Mouse (Mus musculus): ENCODE data around the gene Kctd5. TPM values are rescaled to one million over a fixed set of nuclear protein-coding genes. Genes with fewer than 3 reads are reported as not detected.
A peak's percentile ranks its signal among the peaks of the same experiment; 100 is the strongest.

Kctd5 gene
- total RNA-seq, 2 experiments from 2014 or later: 25.4 to 26.0 TPM

DNA sequence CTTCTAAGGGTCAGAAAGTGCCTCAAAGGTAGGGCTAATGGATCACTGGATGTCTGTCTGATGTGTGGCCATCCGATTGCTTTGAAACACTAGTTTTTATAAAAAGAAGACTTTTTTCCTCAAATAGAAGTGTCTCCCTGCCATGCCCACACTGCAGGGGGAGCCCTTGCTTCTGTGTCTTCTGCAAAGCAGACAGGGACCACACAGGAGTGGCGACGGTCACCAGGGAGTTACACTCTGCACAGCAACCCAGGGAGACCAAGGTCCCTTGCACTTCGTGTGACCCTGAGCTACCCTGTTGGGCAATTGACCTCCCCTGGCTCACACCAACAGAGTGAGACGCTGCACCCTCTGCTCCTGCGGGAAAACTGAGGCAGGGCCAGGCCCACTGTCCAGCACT is 36.3 kb downstream of the Kctd5 start:
- DNase-seq: no peak

DNA sequence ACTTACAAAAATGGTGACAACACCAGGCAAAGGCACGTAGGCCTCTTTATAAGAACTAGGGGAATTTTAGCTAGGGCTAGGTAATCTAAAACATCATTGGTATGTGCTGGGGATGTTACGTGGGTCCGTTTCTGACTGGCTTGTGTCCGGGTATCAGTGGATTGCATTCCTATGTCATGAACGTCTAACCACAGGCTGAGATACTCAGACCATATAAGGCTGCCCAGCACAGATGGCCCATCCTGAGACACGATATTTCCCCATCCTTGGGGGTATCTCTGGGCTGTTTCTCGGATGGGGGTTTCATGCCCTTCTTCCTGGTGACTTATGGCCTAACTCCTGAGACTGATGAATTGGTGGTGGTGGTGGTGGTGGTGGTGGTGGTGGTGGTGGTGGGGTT is 38.2 kb downstream of the Kctd5 start:
- DNase-seq: no peak

DNA sequence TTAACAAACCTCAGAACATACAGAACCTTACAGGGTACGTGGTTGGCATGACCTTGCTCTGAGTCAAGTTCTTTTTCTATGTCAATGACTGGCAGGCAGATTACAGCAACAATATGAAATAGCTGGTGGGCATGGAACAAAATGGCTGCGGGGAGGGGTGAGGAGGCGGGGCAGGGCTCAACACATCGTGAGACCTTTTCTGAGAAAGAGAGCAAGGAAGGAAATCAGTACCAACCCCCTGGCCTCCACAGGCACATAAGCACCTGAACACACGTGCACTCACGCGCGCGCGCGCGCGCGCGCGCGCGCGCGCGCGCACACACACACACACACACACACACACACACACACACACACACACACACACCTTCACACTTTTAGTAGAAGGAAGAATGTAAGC is 42.7 kb downstream of the Kctd5 start:
- no peak for DNase-seq

DNA sequence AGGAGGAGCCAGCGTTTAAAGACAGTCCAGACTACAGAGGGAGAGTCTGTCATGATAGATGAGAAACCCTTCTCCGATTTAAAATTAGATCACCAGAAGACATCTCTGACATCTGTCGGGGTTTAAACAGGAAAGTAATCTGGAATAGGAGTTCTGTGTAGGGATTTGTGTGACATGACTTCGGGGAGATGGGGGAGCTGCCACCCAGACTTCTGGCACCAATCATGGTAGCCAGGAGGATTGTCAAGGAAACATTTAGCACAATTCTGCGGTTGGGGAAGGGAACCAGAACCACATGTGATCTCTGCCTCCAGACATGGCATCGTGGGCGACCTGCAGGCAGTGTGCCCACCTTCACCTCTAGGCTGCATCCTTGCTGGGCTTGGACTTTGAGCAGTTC is 43.8 kb downstream of the Kctd5 start:
- no peak for DNase-seq

DNA sequence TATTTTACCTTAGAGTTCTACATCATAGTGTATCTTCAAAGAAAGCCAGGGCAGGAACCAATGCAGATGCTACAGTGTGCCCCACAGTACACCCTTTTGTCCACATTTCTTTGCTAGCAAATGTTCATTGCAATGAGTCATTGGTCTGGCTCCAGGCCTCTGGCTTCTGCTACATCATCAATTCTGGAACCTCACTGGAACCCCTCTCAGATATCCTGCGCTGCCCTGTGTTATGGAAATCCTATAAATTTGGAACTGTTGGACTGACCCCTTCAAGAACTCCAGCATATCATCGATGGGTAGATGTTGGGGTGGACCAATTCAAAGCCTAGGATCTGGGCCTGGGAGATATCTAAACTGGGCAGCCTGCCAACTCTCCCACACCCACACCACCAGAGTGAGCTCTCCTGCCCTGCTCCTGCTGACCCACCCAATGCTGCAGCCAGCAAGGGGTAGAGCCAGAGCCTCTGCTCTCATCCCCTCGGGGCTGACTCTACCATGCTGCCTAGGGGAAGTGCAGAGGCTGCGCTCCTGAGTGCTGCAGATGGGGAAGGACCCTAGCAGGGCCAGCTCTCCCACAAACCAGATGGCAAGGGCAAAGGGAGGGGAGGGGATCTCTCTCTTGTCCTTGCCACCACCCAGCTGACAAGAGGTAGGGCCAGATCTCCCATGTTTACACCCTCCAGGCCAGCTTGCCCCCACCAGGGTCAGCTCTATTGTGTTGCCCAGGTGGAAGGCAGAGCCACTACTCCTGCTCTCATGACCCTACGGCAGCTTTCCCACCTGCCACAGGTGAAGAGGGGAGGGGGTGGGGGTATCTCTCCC is 51.7 kb downstream of the Kctd5 start:
- DNase-seq: peak; percentile 28

DNA sequence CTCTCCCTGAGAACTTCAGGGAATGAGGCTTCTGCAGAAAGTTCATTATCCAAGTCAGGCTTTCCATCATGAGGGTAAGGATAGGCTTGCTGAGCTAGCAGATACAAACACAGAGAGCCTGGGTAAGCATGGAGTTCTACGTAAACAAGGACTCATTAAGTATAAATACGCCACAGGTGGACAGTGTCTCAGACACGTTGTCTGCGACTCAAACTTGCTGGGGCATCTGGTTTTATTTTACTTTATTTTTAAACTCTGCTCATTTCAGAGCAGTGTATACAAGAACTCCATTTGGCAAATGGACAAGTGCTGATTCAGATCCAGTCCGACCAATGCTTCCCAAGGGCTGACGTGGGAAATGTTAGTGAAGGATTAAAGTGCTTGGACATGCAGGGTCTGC is 52.6 kb downstream of the Kctd5 start:
- no peak for DNase-seq

DNA sequence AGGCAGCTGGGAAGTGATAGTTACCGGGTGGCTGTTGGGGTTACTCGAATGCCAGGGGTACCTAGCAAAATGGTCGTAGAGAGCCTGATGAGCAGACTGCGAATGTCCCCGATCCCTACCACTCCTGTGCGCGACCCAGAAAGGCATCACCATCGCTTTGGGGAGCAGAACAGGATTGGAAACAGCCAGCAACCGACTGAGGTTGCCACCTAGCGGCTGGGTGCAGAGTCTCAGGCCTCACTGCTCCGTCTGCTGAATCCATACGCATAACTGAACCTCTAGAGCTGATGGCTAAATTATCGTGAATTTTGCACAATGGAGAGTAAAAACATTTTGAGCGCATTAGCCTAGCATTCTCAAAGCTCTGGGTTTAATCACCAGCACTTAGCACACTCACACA is 57.6 kb downstream of the Kctd5 start:
- peak; percentile 34 for DNase-seq

DNA sequence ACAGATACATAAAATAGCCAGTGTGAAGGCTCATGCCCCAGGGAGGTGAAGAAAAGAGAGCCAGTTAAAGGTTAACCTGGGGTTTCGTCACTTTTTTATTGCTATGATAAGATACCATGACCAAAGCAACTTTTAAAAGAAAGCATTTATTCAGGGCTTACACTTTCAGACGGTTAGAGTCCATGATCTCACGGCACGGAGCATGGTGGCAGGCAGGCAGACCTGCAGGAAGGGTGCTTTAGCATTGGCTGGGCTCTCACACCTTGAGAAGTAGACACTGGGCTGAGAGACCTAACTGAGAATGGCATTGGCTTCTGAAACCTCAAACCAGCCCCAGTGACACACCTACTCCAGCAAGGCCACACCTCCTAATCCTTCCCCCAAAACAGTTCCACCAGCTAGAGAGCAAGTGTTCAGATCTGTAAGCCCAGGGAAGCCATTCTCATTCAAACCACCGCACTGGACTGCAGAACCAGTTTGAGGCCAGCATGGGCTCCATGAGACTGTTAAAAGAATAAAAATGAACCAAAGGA is 58.8 kb downstream of the Kctd5 start:
- DNase-seq: no peak

DNA sequence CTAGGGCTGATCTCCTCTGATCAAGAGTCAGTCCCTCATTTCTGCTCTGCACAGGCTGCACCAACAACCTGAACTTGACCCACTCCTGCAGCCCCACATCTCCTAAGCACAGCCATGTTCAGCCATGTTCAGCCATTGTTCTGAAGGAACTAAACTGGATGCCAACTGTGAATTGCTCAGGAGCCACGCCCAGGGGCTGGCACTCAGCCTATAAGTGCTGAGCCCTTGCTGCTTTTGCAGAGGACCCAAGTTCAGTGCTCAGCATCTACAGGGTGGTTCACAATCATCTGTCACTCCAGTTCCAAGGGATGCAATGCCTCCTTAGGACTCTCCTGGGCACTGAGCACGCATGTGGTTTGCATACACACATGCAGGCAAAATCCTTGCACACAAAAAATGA is 60.4 kb downstream of the Kctd5 start:
- no peak for DNase-seq

DNA sequence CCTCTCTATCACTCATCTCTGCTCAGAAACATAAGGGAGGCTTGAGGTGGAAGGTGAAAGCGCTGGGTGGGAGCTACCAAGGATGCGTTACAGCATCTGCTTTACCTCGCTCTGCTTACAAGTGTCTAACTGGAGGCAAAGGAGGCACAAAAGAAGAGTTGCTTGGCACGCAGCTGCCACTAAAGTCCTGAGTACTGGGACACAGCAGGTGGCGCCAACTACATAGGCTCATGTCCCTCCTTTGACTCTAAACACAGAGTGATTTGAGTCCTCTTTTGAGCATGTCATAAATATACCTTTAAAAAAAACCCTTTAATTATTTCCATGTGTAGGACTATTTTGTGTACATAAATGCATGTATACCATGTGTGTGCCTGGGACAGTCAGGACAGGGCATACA is 63.7 kb downstream of the Kctd5 start:
- DNase-seq: no peak

DNA sequence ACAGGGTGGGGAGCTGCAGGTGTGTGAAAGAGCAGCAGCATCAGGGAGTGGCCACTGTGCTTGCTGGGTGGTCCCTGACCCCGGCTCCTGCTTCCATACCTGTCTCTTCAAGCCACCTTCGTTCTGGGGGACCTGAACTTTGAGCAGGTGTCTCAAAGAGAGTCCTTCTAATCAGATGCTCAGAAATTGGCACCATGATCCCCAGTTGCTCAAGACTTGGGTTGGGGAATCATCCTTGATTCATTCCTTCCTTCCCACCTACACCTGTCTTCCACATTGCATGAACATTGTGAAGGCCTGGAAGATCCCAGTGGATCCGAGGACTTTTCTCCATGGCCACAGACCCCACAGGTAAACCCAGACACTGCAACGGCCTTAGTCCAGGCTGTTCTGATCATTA is 65.2 kb downstream of the Kctd5 start:
- no peak for DNase-seq

DNA sequence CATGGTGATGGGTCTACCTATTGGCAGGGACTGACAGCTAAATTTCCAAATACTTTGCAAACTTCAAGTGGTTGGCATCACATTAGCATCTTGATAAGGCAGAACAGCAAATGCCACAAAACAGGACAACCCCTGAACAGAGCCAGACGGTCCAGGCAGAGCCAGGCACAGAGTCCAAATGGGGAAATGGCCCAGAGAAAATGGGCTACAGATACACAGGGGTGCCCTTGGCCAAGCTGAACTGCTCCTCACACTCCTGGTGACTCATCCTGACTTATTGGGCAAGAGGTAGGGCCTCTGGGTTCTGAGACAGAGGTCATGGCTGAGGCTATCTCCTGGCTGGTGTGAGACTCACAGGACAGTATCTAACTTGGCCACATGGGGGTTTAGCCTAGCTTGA is 65.9 kb downstream of the Kctd5 start:
- DNase-seq: no peak

DNA sequence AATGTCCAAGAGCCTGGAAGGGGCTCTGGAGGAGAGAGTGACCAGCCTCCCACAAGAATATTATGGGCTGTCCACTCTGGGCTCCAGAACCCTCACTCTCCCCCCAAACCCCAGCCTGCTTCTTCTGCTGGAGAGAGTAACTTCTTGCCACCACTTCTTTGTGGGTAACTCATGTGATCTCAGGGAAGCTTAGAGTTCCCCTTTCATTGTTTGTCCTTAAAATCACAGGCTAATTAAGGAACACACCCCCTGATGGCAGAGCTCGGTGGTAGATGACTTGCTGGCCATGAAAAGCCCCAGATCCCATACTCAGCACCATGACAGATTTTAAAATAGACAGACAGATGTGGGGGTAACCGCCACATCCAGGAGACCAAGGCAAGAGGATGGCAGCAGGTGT is 66.4 kb downstream of the Kctd5 start:
- no peak for DNase-seq

DNA sequence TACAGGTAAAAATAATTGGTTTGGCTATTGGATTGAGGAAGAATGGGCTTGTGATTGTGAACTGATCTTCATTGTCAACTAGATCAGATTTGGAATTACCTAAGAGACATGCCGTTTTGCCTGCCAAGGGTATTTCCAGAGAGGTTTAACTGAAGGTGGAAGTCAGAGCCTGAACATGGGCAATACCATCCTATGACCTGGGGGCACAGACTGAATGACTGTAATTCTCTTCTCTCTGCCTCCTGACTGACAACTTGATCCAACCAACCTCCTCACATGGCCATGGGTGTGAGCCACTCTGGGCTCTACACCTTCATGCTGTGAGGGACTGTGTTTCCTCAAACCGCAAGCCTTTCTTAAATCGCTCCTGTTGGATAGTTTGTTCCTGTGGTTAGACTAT is 68.2 kb downstream of the Kctd5 start:
- DNase-seq: no peak

DNA sequence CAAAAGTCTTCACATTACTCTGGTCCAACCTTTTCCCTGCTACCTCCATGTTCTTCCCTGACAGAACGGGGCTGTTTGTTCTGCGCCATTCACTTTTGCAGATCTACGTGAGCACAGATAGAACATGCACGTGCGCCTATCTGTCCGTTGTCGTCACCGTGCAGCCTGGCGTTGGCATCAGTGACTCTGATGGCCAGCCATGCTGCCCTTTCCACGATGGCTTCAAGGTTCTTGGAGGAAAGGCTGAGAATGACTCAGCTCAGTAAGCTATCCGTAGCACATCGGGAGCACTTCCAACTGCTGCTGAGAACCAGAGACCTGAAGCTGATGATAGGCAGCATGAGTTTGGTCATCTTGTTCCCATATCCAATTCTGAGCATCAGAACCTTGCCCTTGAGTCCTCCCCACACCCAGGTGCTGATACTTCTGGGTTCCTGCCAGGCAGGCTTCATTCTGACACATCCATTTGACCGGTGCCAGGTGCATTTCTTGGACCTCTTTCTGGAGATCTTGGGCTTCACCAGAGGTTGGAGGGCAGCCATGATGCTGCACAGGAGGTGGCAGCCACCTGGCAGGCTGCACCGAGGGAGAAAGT is 69.1 kb downstream of the Kctd5 start:
- DNase-seq: no peak

DNA sequence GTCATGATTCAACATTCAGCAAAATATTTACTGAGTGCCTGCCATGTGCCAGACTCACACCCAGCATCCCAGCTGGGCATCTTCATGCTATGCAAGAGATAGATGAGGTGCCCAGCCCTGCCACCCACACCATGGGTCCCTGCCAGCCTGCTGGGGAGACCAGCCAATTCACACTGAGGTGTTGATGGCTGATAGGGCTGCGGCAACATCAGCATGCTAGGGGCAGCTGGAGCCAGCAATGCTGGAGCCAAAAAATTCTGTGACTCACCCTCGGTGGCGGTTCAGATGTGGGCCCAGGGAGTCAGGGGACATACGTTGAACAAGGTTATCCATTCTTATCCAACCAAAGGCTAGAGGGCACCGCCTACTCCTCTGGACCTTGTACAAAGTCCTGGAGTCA is 72.9 kb downstream of the Kctd5 start:
- DNase-seq: peak; percentile 91

DNA sequence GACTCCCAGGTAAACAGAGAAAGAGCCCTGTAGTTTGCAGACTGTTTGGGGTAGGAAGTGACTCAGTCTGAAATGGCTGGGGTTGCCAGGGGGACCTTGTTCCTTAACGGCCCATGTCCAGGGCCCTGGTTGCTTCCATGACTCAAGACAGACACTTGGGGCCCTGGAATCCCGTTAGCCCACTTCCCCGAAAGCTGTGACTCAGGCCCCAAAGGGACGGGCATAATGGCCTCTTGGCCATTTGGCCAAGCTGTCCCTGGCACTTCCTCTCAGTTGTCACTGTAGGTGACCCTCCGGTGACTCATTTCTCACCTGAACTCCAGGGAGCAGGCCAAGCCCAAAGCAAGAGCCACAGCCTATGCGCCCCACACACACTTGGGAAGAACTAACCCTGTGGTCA is 74.9 kb downstream of the Kctd5 start:
- DNase-seq: no peak

DNA sequence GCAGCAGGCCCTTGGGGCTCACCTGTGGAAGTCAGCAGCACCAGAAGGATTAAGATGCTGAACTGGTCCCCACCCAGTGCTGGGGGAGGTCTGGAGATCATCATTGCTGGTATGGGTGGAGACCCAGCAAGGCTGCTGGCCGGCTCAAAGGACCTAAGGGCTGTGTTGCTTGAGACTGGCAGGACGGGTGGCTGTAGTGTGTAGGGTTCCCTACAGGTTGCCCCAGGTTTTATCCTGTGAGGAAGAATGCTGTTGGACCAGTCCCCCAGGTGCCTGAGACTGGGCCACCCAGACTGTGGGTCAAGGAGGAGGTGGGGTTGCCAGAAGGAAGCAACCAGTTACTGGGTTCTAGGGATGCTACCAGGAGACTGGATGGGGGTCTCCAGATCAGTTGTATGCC is 75.4 kb downstream of the Kctd5 start, which contains the start of gene Prss22:
TSS of gene Prss22 (minus strand) at position 200 of the 400 bp plus-strand sequence.
- DNase-seq: no peak

Small RNA genes lying within 50 kb of the gene (microRNA-seq; reads per million reads assigned to microRNA genes)
- 0 reads per million in 2 experiments for gene Gm27700

Other genes with a start within 250 kb of the Kctd5 start
- gene Elob, start 244.3 kb downstream of the Kctd5 start, total RNA-seq (2021): 100 to 1,000 TPM; 413 to 427 TPM
- not detected for gene Prss33, start 237.4 kb downstream of the Kctd5 start, total RNA-seq (2021)
- gene Prss32, start 229.6 kb downstream of the Kctd5 start, total RNA-seq (2021): not detected
- gene Prss41, start 229.3 kb downstream of the Kctd5 start, total RNA-seq (2021): not detected
- gene Prss21, start 205.4 kb downstream of the Kctd5 start, total RNA-seq (2021): not detected
- gene Dcpp1, start 192.6 kb downstream of the Kctd5 start, total RNA-seq (2021): not detected
- not detected for gene Dcpp2, start 192.6 kb downstream of the Kctd5 start, total RNA-seq (2021)
- gene Dcpp3, start 156.0 kb downstream of the Kctd5 start, total RNA-seq (2021): not detected
- not detected for gene Sbp, start 131.8 kb downstream of the Kctd5 start, total RNA-seq (2021)
- gene Sbpl, start 118.2 kb downstream of the Kctd5 start, total RNA-seq (2021): not detected
- not detected for gene Prss30, start 92.9 kb downstream of the Kctd5 start, total RNA-seq (2021)
- gene Prss22, start 75.4 kb downstream of the Kctd5 start, total RNA-seq (2021): not detected
- gene Prss27, start 35.3 kb downstream of the Kctd5 start, total RNA-seq (2021): not detected
- gene Pdpk1, start 77.4 kb upstream of the Kctd5 start, total RNA-seq (2021): 10 to 100 TPM; 62.1 to 62.6 TPM
- gene Amdhd2, start 90.3 kb upstream of the Kctd5 start, total RNA-seq (2021): 10 to 100 TPM; 19.5 to 19.6 TPM
- 100 to 1,000 TPM; 291 to 298 TPM for gene Atp6v0c, start 96.2 kb upstream of the Kctd5 start, total RNA-seq (2021)
- 10 to 100 TPM in 1 of 2 experiments, 1 to 10 TPM in 1; 9.6 to 10.9 TPM for gene Tbc1d24, start 132.1 kb upstream of the Kctd5 start, total RNA-seq (2021)
- gene Ntn3, start 136.0 kb upstream of the Kctd5 start, total RNA-seq (2021): 1 to 10 TPM; 2.3 to 2.4 TPM
- gene Tedc2, start 147.4 kb upstream of the Kctd5 start, total RNA-seq (2021): 1 to 10 TPM; 4.2 to 5.1 TPM
- 10 to 100 TPM; 18.1 to 20.1 TPM for gene Ccnf, start 178.0 kb upstream of the Kctd5 start, total RNA-seq (2021)

Data from heart, postnatal 4 days (tissue).